8 mouse cellular contexts compared by ENCODE assay signal in the genomic region with DNA sequence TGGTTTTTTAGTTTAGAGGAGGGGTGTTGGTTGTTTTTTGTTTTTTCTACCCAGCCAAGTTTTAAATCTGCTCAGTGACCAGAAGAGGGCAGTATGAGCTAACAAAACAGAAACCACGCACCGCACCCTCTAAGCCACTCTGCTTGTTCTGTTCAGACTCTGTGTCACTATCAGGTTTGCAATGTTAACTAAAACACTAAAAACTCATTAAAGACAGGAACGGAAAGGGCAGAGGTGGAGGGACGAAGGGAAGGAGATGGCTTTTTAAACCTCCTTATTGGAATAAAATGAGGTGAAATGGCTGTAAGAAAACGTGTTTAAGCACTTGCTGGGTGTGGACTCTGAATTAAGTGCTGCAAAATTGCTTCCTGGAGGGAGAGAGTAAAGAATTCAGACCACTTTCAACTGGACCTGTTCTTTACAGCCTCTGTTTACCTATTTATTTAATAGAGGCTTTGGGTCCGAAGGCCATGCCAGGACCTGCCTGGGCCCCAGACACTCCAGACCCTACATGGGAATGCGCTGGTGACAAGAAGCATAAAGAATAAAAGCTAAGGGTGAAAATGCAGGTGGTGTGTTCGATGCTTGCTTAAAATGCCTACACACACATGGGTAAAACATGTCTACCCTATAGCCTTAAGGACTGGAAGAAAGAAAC.
DNase-seq lines count a peak whose midpoint lies in the region; ATAC-seq and TF ChIP-seq lines count a peak whose summit lies in the region.

No protein-coding gene starts in this region.

- TF ChIP-seq EP300 in heart, adult 2 months (IDR thresholded peaks at IDR 0.05; ENCODE audit: insufficient read depth, low read depth, low read length): no peak

- peak in 1 of 2 experiments; percentile 8 for DNase-seq in heart, adult 2 months
- peak; percentile 45 for DNase-seq in adrenal gland, postnatal 14 days
- peak; percentile 43 for DNase-seq in embryonic facial prominence, embryonic 10.5 days (ENCODE audit: low spot score)
- DNase-seq in hindbrain, embryonic 10.5 days (ENCODE audit: low spot score): peak; percentile 35
- peak; percentile 3 to 15 for DNase-seq in layer of hippocampus, adult 8-10 months (ENCODE audit: low spot score in 2 of 2)
- DNase-seq in right cerebral cortex, adult 2 months (ENCODE audit: low spot score in 2 of 2): peak; percentile 32 to 44

- no peak overlapping the region for H3K4me2 ChIP-seq in heart, embryonic 12.5 days

- no peaks in the 10 kb centered on the region for H3K4me1 ChIP-seq in heart, adult 2 months (ENCODE audit: control insufficient read depth, insufficient read depth, low read length)
- H3K4me1 ChIP-seq in heart, embryonic 12.5 days (replicated peaks): no peaks in the 10 kb centered on the region
- no peaks in the 10 kb centered on the region for H3K4me1 ChIP-seq in embryonic facial prominence, embryonic 10.5 days
- H3K4me1 ChIP-seq in hindbrain, embryonic 10.5 days (replicated peaks): peaks cover 19% of the 10 kb centered on the region; the same call in 1 of the 2 replicates

- 32% methylated on average over 8 of the region's 8 CpGs for WGBS in heart, adult 2 months
- WGBS in heart, embryonic 12.5 days: 35% methylated on average over 8 of the region's 8 CpGs
- WGBS in embryonic facial prominence, embryonic 10.5 days: 39% methylated on average over 8 of the region's 8 CpGs
- WGBS in hindbrain, embryonic 10.5 days: 33% methylated on average over 8 of the region's 8 CpGs

- H3K4me3 ChIP-seq in heart, adult 2 months: no peak overlapping the region
- H3K4me3 ChIP-seq in heart, embryonic 12.5 days: no peak overlapping the region
- H3K4me3 ChIP-seq in embryonic facial prominence, embryonic 10.5 days: no peak overlapping the region
- H3K4me3 ChIP-seq in hindbrain, embryonic 10.5 days: no peak overlapping the region

- H3K9ac ChIP-seq in heart, adult 2 months (ENCODE audit: low read depth, low read length): no peak overlapping the region
- H3K9ac ChIP-seq in heart, embryonic 12.5 days: no peak overlapping the region

- H3K27me3 ChIP-seq in heart, adult 2 months (ENCODE audit: control insufficient read depth, insufficient read depth, low read length): no peaks in the 10 kb centered on the region
- H3K27me3 ChIP-seq in heart, embryonic 12.5 days (replicated peaks): no peaks in the 10 kb centered on the region
- H3K27me3 ChIP-seq in embryonic facial prominence, embryonic 10.5 days (replicated peaks; ENCODE audit: low read depth, poor library complexity, severe bottlenecking): peaks cover 10% of the 10 kb centered on the region
- H3K27me3 ChIP-seq in hindbrain, embryonic 10.5 days (ENCODE audit: insufficient read depth, poor library complexity, severe bottlenecking): peaks cover 9% of the 10 kb centered on the region

- no peaks in the 10 kb centered on the region for H3K36me3 ChIP-seq in heart, adult 2 months (ENCODE audit: control insufficient read depth, insufficient read depth, low read length)
- H3K36me3 ChIP-seq in heart, embryonic 12.5 days: no peaks in the 10 kb centered on the region
- H3K36me3 ChIP-seq in embryonic facial prominence, embryonic 10.5 days (replicated peaks): no peaks in the 10 kb centered on the region
- no peaks in the 10 kb centered on the region for H3K36me3 ChIP-seq in hindbrain, embryonic 10.5 days

- TF ChIP-seq CTCF in heart, adult 2 months (IDR thresholded peaks at IDR 0.05): peak; percentile 80

- no peak for TF ChIP-seq POLR2A in heart, adult 2 months (IDR thresholded peaks at IDR 0.05; ENCODE audit: insufficient read depth, low read depth, low read length)

- intact Hi-C loops in heart, adult 2 months (cut with DNase I): loop anchor here (1.0 to 10.0 kb wide), 5 partner anchors 278 to 885 kb away; no protein-coding TSS in a partner anchor

- no peaks in the 10 kb centered on the region for H3K9me3 ChIP-seq in heart, embryonic 12.5 days (replicated peaks)
- no peaks in the 10 kb centered on the region for H3K9me3 ChIP-seq in embryonic facial prominence, embryonic 10.5 days
- H3K9me3 ChIP-seq in hindbrain, embryonic 10.5 days: no peaks in the 10 kb centered on the region

- no peaks in the 10 kb centered on the region for H3K79me2 ChIP-seq in heart, adult 2 months (replicated peaks; ENCODE audit: control insufficient read depth, insufficient read depth, low read length)

- ATAC-seq in heart, embryonic 12.5 days (ENCODE audit: insufficient number of reproducible peaks, low FRiP score): no peak
- ATAC-seq in megakaryocyte, adult 5-6 weeks (ENCODE audit: poor library complexity, severe bottlenecking): peak; percentile 84

- no peak overlapping the region for H3K27ac ChIP-seq in heart, adult 2 months
- H3K27ac ChIP-seq in heart, embryonic 12.5 days (ENCODE audit: poor library complexity, severe bottlenecking): no peak overlapping the region
- H3K27ac ChIP-seq in embryonic facial prominence, embryonic 10.5 days (replicated peaks): no peak overlapping the region
- H3K27ac ChIP-seq in hindbrain, embryonic 10.5 days: no peak overlapping the region
